Mouse (Mus musculus): ENCODE data around the gene B4galnt1.
"Not testable (repeated sequence)": the region's sequence is repeated elsewhere in the genome, so short reads cannot be mapped to it uniquely, and the experiment has no call there.

Gene B4galnt1

DNA sequence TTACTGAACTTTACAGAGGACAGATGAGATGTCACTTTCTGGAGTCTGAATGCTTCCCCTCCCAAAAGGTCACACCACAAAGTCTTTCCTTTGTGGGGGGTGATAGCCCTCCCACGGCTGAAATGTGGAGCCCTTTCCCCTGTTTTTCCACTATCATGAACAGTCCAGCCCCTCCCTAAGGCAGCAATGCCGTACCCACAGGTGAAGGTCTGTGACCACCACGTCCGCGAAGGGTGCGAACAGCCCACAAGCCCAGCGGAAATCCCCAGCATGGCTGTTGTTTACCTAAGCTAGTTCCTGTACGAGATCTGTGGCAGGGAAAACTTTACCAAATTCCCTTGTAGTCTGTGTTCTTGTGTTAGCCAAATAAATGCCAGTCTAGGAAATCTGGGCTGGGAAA, 23.5 kb upstream of the B4galnt1 start:
- no peak for DNase-seq (ENCODE audit: low spot score)

DNA sequence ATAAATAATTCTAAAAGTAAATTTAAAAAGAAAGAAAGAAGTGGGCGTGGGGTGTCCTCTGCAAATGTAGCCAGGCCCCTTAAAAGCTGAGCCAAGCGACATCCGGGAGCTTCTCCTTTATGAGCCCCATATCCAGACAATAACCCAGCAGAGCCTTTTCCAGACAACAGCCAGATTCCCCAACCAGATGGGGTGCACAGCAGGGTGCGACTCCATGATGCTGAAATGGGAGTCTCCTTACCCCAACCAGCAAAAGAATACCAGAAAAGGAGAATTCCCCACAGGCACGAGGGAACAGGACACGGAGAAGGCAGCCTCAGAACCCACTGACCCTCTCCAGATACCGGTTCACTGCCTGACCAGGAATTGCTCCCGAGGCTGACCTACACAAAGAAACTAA, 21.8 kb upstream of the B4galnt1 start:
- no peak for DNase-seq (ENCODE audit: low spot score)

DNA sequence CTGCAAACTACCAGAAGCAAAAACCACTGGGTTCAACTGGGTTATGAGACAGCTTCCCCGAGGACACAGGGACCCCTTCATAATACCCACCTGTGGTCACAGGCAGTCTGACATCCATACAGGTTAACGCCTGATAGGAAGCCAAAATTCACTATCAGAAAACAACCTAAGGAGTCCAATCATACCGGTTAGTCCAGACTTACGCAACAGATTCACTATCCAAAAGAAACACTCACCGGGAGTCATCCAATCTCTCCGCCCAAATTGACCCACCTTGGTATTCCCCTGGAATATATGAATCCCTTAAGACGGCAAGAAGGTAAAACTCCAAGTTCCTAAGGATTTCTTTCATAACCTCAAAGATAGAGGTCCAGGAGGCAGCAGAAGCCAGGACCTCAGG, 20.5 kb upstream of the B4galnt1 start:
- DNase-seq (ENCODE audit: low spot score) = no peak

DNA sequence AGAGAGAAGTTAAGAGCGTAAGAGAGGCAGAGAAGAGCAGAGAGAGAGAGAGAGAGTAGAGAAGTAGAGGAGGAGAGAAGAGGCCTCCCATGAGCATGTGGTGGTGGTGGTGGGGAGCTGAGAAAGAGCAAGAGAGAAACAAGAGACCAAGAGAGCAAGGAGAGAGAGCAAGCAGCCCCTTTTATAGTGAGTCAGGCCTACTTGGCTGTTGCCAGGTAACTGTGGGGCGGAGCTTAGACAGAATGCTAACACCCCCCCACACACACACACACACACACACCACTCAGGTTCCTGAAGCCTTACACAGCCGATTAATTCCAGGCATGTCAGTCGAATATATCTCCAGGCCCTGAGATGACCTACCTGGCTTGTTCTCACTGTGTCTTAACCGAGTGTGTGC, 19.7 kb upstream of the B4galnt1 start:
- DNase-seq (ENCODE audit: low spot score) = no peak

DNA sequence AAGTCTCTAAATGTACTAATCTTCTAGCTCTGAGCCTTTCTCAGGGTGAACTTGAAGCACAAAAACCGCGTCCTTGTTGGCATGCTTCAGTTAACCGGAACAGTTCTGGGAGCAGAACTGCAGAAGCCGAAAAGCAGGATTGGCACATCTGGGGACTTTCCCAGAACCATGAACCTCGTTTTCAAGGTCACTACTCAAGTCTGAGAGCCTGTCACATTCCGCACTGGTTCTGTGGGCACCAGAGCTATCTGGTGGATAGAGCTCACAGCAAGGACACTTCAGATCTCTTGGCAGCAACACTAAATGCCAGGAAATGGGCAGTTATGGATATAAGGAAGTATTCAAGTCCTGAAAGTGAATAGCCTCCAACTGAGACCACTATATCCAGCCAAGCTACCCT, 17.9 kb upstream of the B4galnt1 start:
- no peak for DNase-seq (ENCODE audit: low spot score)

DNA sequence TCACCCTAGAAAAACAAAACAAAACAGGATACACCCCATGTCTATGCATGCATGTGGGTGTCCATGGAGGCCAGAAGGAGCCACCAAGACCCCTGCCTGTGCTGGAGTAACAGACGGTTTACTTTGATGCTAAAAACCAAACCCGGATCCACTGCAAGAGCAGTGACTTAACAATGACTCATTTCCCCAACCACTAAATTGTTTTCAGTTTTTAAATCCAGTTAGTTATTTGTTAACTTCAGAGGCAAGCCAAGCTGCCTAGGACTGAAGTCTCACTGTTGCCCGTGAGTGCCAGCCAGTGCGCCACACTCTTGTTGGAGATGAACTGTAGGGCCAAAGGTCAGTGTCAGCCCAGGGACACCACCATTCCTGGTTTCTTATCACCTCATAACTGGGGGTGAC, 14.6 kb upstream of the B4galnt1 start:
- DNase-seq (ENCODE audit: low spot score) = no peak

DNA sequence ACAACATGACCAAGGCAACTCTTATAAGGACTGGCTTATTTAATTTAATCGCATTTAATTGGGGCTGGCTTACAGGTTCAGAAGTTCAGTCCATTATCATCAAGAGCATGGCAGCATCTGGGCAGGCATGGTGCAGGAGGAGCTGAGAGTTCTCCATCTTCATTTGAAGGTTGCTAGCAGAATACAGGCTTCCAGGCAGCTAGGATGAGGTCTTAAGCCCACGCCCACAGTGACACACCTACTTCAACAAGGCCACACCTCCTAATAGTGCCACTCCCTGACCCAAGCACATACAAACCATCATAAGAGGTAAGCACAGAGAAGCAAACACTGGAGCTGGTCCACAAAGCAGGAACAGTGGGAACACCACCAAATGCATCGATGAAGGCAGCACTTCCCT, 13.8 kb upstream of the B4galnt1 start:
- not testable (repeated sequence) for DNase-seq (ENCODE audit: low spot score)

DNA sequence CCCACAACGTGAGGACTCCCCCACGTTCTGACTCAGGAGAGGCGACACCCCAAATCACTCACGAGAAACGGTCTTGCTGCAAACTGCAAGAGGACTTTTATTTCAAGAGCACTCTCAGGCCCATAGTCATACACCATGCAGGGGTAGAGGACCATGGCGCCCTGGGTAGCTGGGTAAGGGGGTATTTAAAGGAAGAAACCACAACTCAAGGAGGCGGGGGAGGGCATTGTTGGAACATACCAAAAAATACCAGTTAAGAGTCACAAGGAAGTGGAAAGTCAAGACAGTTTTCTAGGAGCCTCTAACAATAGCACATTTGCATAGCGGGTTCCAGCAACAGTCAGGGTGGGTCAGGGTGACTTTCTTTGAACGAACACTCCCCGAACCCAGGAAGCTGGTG, 12.5 kb upstream of the B4galnt1 start:
- not testable (repeated sequence) for DNase-seq (ENCODE audit: low spot score)

DNA sequence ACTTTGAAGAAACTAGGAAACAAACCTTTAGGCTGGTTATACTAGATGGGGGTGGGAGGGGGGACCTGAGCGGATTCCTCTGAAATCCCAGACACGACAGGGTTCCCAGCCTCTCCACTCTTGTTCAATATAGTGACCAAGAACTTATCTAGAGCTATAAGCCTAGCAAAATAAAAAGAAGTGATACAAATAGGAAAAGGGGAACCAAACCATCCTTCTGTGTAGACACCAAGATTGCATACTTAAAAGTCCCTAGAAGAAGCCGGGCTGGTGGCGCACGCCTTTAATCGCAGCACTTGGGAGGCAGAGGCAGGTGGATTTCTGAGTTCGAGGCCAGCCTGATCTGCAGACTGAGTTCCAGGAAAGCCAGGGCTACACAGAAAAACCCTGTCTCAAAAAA, 11.7 kb upstream of the B4galnt1 start:
- DNase-seq (ENCODE audit: low spot score) = no peak

DNA sequence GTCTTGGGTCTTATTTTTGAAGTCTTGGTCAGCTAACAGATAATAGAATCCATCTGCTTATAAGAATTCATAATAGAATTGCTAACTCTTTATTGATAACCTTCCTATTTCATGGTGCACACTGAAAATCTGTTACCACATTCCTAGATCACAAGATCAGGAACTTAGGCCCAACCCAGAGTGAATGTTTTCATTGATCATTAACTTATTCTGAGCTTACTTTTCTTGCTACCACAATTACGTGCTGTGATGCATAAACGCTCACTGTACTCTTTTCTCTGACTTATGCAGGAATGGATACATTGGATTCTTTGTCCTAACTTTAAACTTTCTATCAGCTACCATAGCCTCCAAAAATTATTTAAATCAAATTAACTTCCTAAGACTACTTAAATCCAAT, 10.8 kb upstream of the B4galnt1 start:
- no peak for DNase-seq (ENCODE audit: low spot score)

DNA sequence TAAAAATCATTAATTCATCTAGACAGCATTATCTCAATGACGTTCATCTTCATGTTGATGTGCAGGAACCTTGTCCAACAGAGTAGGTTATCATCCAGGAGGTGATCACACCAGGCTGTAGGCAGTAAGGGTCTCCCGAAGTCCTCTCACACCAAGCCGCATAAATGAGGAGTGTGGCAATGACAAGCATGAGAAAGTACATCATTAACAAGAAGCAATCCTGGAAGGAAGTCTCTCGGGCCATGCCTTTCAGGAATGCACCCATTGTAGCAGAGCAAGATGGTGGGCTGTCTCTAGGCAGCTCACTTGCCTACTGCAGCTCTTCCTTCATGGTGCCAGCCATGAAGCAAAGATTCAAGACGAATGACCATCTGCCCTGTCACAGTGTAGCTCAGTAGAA, 10.4 kb upstream of the B4galnt1 start:
- no peak for DNase-seq (ENCODE audit: low spot score)

DNA sequence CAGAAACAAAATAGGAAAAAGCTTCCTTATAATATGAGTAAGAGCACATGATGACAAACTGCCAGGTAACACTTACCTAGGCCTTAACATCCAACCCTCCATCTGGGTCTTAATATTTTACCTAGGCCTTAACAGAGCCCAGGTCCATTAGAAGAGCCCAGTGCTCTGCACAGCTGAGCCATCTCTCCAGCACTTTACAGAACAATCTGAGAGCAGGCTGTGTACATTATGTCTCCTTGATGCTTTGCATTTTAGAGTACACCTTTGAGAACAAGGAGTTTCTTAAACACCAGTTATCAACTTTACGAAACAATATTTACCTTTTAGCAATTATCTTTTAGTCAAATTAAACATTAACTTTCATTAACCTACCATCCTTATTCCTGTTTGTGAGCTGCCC, 8.9 kb upstream of the B4galnt1 start:
- DNase-seq (ENCODE audit: low spot score) = no peak

DNA sequence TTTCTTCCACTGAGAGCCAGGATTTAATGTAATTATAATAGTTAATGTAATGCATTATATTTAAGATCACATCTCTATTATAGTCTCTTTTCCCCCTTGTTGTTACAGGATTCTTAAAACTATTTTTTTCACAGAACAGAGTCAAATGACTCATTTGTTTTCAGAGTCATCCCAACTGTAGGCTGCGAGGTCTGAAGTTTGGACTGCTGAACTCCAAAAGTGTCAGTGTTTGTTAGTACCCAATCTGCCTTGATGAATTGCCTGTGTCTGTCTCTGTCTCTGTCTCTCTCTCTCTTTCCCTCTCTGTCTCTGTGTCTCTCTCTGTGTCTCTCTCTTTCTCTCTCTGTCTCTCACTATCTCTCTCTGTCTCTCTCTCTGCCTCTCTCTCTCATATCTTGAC, 8.5 kb upstream of the B4galnt1 start:
- DNase-seq (ENCODE audit: low spot score) = no peak

DNA sequence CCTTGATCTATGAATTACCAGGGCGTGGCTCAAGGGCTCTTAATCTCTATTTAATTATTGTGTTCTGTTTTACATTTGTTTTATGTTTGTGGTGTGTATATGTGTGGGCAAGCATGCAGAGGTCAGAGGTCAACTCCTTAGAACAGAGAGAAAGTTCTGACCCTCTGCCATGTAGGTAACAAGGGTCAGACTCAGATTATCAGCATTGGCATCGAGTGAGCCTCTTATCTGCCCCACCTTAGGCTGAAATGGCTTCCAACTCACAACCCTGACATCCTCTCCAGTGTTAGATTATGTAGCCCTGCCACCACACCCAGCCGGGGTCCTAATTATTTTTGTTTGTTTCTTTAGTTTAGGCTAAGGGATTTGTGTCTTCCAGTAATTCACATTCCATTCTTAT, 6.6 kb upstream of the B4galnt1 start:
- DNase-seq (ENCODE audit: low spot score) = no peak

DNA sequence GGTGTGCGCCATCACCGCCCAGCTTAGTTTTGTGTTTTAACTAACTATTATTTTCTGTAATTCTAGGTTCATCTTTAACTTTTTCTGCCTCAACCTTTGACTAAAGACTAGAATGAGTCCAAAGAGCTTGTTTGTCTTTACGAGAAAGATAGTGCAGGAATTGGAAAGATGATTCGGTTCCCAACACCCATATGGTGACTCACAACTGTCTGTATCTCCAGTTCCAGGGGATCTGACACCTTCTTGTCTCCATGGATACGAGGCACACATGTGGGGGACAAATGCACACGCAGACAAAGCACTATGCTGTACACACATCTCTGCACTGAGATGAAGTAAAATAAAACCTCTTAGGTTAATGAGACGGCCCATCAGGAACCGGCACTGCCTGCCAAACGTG, 4.9 kb upstream of the B4galnt1 start:
- DNase-seq (ENCODE audit: low spot score) = no peak

DNA sequence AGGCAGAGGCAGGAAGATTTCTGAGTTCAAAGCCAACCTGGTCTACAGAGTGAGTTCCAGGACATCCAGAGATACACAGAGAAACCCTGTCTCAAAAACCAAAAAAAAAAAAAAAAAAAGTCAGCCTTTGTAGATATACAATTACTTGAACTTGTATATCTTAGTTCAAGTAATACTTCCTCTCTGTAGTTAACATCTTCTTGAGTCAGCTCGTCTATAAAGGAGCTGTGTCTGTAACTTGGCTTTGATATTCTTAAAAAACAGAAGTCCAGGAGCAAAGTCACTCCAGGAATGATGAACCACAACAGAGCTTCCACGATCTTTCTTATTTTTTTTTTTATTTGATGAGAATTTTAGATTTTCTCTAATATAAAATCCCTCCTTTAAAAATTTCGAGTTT, 4.3 kb upstream of the B4galnt1 start:
- DNase-seq (ENCODE audit: low spot score) = no peak

DNA sequence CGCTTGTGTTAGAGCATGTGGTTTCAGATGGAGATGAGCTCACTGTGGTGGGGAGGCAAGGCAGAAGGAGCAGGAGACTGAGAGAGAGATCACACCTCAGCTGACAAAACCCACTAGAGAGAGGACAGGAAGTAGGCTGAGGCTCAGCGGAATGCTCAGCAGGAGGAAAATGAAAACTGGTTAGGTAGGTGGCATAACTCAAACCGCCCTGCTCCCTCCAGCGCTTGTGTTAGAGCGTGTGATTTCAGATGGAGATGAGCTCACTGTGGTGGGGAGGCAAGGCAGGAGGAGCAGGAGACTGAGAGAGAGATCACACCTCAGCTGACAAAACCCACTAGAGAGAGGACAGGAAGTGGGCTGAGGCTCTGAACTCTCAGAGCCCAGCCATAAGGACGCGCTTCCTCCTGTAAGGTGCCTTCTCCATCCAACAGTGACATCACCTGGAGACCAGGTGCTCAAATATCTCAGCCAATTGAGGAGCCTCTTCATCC, 2.2 kb upstream of the B4galnt1 start:
- not testable (repeated sequence) for DNase-seq (ENCODE audit: low spot score)

DNA sequence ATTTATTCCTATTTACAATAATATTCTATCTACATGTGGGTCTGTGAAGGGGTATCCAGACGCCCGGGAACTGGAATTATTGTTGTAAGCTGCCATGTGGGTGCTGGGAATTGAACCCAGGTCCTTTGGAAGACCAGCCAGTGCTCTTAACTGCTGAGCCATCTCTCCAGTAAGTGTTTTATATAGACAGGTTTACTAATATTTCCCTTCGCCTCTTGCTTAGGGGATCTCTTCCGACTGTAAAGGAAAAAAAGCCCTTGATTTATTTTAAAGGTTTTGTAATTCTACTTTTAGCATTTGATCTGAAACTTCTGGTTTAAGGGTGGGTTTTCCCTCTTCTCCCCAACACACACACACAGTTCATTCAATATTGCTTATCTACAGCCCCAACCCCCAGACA, 835 bp upstream of the B4galnt1 start:
- DNase-seq (ENCODE audit: low spot score) = no peak

DNA sequence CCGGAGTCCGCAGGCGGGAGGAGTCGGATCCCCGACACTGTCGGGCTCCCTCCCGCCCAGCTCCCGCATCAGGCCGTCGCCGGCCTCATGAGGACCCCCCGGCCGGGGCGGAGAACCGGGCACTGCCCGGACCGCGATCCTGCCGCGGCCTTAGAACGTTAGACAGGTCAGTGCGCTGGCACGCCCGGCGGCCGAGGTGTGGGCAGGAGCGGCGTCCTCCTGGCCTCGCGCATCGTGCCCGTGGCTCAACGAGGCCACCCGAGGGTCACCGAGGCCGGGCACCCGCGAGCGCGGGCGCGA, 279 bp downstream of the B4galnt1 start:
- DNase-seq (ENCODE audit: low spot score) = peak; percentile 42

DNA sequence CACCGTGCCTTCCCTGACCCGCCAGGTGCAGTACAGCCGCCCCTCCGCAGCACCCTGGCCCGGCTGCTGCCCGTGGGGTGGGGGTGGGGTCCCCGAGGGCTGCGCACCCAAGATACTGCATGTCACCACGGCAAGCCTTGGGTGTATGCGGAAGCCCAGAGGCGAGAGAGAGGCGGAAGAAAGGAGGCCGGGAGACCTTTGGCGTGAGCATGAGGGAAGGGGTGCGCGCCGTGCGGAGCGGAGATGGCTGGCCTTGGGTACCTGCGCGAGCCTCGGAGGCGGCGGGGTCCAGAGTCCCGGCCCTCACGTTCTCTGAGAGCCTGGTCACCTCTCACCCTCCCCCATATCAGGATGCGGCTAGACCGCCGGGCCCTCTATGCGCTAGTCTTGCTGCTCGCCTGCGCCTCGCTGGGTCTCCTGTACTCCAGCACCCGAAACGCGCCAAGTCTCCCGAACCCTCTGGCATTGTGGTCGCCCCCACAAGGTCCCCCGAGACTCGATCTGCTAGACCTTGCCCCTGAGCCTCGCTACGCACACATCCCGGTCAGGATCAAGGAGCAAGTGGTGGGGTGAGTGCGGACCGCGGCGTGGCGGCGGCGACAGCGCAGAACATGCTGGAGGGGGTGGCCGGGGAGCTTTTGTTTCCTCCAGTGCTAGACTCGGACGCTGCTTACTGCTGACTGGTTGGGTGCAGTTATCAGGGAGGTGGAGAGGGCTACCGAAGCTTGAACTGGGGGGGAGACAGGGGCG, 804 bp downstream of the B4galnt1 start:
- peak; percentile 36 for DNase-seq (ENCODE audit: low spot score)

DNA sequence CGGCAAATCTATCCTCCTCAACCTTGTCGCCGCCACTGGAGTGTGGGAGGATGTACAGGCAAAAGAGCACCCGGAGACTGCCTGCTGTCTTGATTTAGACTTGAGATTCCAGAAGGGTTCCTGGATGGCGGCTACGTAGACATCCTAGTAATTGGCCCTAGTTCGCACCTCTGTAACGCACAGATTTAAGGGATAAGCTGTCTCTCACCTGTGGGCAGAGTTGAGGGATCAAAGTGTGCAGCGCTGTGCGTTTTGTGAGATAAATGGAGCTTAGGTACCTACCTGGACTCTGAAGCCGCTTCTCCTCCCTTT, 1.3 kb downstream of the B4galnt1 start:
- DNase-seq (ENCODE audit: low spot score) = no peak

DNA sequence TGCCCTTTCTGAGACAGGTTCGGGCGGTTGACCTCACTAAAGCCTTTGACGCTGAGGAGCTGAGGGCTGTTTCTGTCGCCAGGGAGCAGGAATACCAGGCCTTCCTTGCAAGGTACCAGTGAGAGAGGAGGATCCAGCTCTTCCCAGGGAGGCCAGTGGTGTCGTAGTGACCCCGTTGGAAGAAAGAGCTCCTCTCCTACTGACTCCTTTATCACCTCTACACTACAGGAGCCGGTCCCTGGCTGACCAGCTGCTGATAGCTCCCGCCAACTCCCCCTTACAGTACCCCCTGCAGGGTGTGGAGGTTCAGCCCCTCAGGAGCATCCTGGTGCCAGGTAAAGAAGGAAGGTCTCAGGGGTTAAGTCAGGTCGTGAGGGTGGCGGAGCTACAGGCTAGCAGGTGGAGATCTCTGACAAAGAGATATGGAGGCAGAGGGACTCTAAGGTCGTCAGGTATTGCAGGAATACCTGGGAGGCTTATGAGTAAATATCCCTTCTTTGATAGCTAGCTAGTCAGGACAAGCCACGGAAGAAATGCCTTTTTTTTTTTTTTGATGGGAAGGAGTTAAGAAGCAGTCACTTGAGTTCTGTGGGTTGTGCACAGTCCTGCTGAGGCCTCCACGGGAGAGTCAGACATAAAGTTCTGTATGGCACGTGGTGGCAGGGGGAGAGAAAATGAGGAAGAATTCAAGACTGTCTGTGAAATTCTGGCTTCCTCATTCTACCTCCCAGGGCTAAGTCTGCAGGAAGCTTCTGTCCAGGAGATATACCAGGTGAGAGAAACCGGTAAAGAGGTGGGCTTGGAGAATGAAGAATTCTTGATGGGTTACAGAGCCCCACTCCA, 2.0 kb downstream of the B4galnt1 start:
- no peak for DNase-seq (ENCODE audit: low spot score)

DNA sequence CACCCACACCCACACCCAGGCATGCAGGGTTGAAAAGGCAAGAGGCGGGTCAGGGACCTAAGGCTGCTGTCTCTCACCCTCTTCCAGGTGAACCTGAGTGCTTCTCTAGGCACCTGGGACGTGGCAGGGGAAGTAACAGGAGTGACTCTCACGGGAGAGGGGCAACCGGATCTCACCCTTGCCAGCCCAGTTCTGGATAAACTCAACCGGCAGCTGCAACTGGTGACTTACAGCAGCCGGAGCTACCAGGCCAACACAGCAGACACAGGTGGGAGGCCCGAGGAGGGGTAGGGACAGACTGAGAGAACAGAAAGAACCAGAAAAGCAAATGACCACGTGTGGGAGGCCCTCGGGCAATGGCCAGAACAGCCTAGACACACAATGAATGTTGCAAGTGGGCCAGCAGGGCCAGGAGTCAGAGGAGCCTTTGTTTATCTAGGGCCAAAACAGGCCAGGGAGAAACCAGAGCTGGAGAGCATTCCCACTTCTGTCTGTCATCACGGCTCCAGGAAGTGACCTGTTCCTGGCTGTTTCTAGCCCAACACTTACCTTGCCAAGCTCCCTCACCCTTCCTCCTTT, 2.7 kb downstream of the B4galnt1 start:
- no peak for DNase-seq (ENCODE audit: low spot score)

DNA sequence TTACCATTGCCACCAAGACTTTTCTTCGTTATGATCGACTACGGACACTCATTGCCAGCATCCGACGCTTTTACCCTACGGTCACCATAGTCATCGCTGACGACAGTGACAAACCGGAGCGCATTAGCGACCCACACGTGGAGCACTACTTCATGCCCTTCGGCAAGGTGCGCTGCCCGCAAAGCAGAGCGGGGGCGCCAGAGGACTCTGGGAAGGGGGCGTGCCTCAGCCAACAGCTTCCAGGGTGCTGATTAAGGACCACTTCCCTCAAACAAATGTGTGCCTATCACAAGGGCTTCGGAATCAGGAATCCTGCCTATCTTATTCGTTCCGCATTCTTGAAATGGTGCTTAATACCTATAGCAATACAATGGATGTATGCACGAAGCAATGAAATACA, 5.0 kb downstream of the B4galnt1 start:
- DNase-seq (ENCODE audit: low spot score) = no peak
